Mouse (Mus musculus): ENCODE measurements around the gene Kalrn.

- TF ChIP-seq CTCF (IDR thresholded peaks at IDR 0.05; ENCODE audit: low read depth) (no peak), EP300 (IDR thresholded peaks at IDR 0.05; ENCODE audit: low read depth) (no peak)
These were observed 450.8 kb downstream of the Kalrn start for GRCm38 (mm10) chr16:34122486-34122885.

Measured in heart, postnatal 0 days (tissue).